Mouse (Mus musculus) MEL (cell line): ENCODE results near the gene Ncam1. TPM values are rescaled to one million over a fixed set of nuclear protein-coding genes. Genes with fewer than 3 reads are reported as not detected.

Experiments used
- DNase-seq: peaks from one replicate; pipeline ENCODE4 v3.0.0; 2011; ENCODE audit warnings: low read depth, low spot score
- H3K27ac ChIP-seq: 2 replicates; pipeline ENCODE4 v1.5.1; 2012; ENCODE audit warnings: low read depth, mild to moderate bottlenecking, control low read depth, low read length, moderate library complexity; ENCODE audit not compliant: control insufficient read depth
- H3K27me3 ChIP-seq, 2 experiments: fragments of 150-350 bp in 1 of 2; sonication (generic) in 1 of 2; 2 replicates each; pipeline ENCODE4 v1.6.1; 2012; ENCODE audit warnings: low read length in 2 of 2, mild to moderate bottlenecking in 2 of 2, improper control_type of control experiment in 1 of 2, moderate library complexity in 1 of 2; ENCODE audit not compliant: insufficient read depth in 2 of 2, control insufficient read depth in 1 of 2
- H3K36me3 ChIP-seq, 2 experiments: 2 replicates each; pipeline ENCODE4 v1.6.1; 2012 to 2014; ENCODE audit warnings: low read length in 2 of 2, improper control_type of control experiment in 1 of 2, inconsistent platforms in 1 of 2, mild to moderate bottlenecking in 1 of 2; ENCODE audit not compliant: insufficient read depth in 2 of 2, control insufficient read depth in 1 of 2
- H3K4me1 ChIP-seq, 2 experiments: fragments of 150-350 bp in 1 of 2; sonication (generic) in 1 of 2; 2 replicates each; pipeline ENCODE4 v1.6.1; 2012; ENCODE audit warnings: low read length in 2 of 2, improper control_type of control experiment in 1 of 2, mild to moderate bottlenecking in 1 of 2; ENCODE audit not compliant: insufficient read depth in 2 of 2, control insufficient read depth in 1 of 2
- H3K4me3 ChIP-seq, 2 experiments: fragments of 150-350 bp in 1 of 2; sonication (generic) in 1 of 2; 2 replicates each; pipeline ENCODE4 v1.5.1; 2012; ENCODE audit warnings: low read depth in 2 of 2, low read length in 2 of 2, mild to moderate bottlenecking in 2 of 2, moderate library complexity in 2 of 2, control low read depth in 1 of 2, improper control_type of control experiment in 1 of 2; ENCODE audit not compliant: control insufficient read depth in 1 of 2, insufficient read depth in 1 of 2
- H3K79me2 ChIP-seq: 2 replicates; pipeline ENCODE4 v1.6.1; 2012; ENCODE audit warnings: mild to moderate bottlenecking, low read length, moderate library complexity; ENCODE audit not compliant: control insufficient read depth, poor library complexity, insufficient read depth
- H3K9ac ChIP-seq: 2 replicates; pipeline ENCODE4 v1.6.1; 2012; ENCODE audit warnings: low read depth, mild to moderate bottlenecking, control low read depth, low read length, moderate library complexity; ENCODE audit not compliant: control insufficient read depth, poor library complexity, severe bottlenecking
- H3K9me3 ChIP-seq: fragments of 150-350 bp; sonication (generic); replicated peaks from 2 replicates; pipeline ENCODE4 v1.6.1; 2012; ENCODE audit warnings: mild to moderate bottlenecking, low read length, improper control_type of control experiment, moderate library complexity; ENCODE audit not compliant: insufficient read depth
- BHLHE40 ChIP-seq: IDR thresholded peaks from 2 replicates; pipeline ENCODE4 v1.6.1; 2012; ENCODE audit warnings: low read depth, mild to moderate bottlenecking, inconsistent platforms, low read length, improper control_type of control experiment, borderline replicate concordance
- CHD1 ChIP-seq: IDR thresholded peaks from 2 replicates; pipeline ENCODE4 v1.6.1; 2012; ENCODE audit warnings: low read depth, mild to moderate bottlenecking, inconsistent platforms, low read length, improper control_type of control experiment
- CTCF ChIP-seq, 3 experiments: IDR thresholded peaks in 2 of 3; conservative IDR thresholded peaks in 1 of 3; 2 replicates each; pipeline ENCODE4 v1.5.1; 2011 to 2012; ENCODE audit warnings: low read length in 3 of 3, low read depth in 2 of 3, mild to moderate bottlenecking in 2 of 3, improper control_type of control experiment in 1 of 3, inconsistent platforms in 1 of 3, mixed read lengths in 1 of 3, moderate library complexity in 1 of 3; ENCODE audit not compliant: control insufficient read depth in 1 of 3, insufficient read depth in 1 of 3, poor library complexity in 1 of 3, severe bottlenecking in 1 of 3
- E2F4 ChIP-seq: IDR thresholded peaks from 2 replicates; pipeline ENCODE4 v1.6.1; 2011; ENCODE audit warnings: low read depth, low read length, improper control_type of control experiment, borderline replicate concordance
- ELF1 ChIP-seq: IDR thresholded peaks from 2 replicates; pipeline ENCODE4 v1.6.1; 2014; ENCODE audit warnings: low read depth, mild to moderate bottlenecking, inconsistent platforms, low read length, improper control_type of control experiment, moderate library complexity
- ETS1 ChIP-seq: IDR thresholded peaks from 2 replicates; pipeline ENCODE4 v1.6.1; 2012; ENCODE audit warnings: low read depth, mild to moderate bottlenecking, inconsistent platforms, low read length, improper control_type of control experiment, moderate library complexity
- GATA1 ChIP-seq: IDR thresholded peaks from 2 replicates; pipeline ENCODE4 v1.6.1; 2011; ENCODE audit warnings: low read depth, low read length, improper control_type of control experiment
- KAT2A ChIP-seq: conservative IDR thresholded peaks from 2 replicates; pipeline ENCODE4 v1.6.1; 2012; ENCODE audit warnings: low read depth, low read length, improper control_type of control experiment, inconsistent platforms
- MAFK ChIP-seq: IDR thresholded peaks from 2 replicates; pipeline ENCODE4 v1.6.1; 2011; ENCODE audit warnings: low read depth, mild to moderate bottlenecking, low read length, improper control_type of control experiment, borderline replicate concordance
- MAX ChIP-seq: IDR thresholded peaks from 2 replicates; pipeline ENCODE4 v1.6.1; 2011; ENCODE audit warnings: low read length, improper control_type of control experiment
- MAZ ChIP-seq: IDR thresholded peaks from 2 replicates; pipeline ENCODE4 v1.6.1; 2012; ENCODE audit warnings: low read depth, mild to moderate bottlenecking, inconsistent platforms, low read length, improper control_type of control experiment
- NELFE ChIP-seq: IDR thresholded peaks from 2 replicates; pipeline ENCODE4 v1.6.1; 2011; ENCODE audit warnings: low read depth, low read length, improper control_type of control experiment
- NRF1 ChIP-seq: IDR thresholded peaks from 2 replicates; pipeline ENCODE4 v1.6.1; 2014; ENCODE audit warnings: low read depth, mild to moderate bottlenecking, inconsistent platforms, low read length, improper control_type of control experiment, moderate library complexity; ENCODE audit not compliant: poor library complexity, insufficient read depth, severe bottlenecking
- POLR2A ChIP-seq, 2 experiments: IDR thresholded peaks; 2 replicates each; pipeline ENCODE4 v1.6.1; 2011 to 2012; ENCODE audit warnings: low read length in 2 of 2, mild to moderate bottlenecking in 2 of 2, control low read depth in 1 of 2, improper control_type of control experiment in 1 of 2, low read depth in 1 of 2, moderate library complexity in 1 of 2; ENCODE audit not compliant: control insufficient read depth in 1 of 2, insufficient read depth in 1 of 2, poor library complexity in 1 of 2
- SIN3A ChIP-seq: IDR thresholded peaks from 2 replicates; pipeline ENCODE4 v1.6.1; 2012; ENCODE audit warnings: low read length, improper control_type of control experiment, inconsistent platforms
- TAL1 ChIP-seq: IDR thresholded peaks from 2 replicates; pipeline ENCODE4 v1.6.1; 2012; ENCODE audit warnings: mild to moderate bottlenecking, inconsistent platforms, low read length, moderate library complexity, mixed read lengths
- TCF12 ChIP-seq: IDR thresholded peaks from 2 replicates; pipeline ENCODE4 v1.6.1; 2014; ENCODE audit warnings: low read depth, mild to moderate bottlenecking, inconsistent platforms, low read length, improper control_type of control experiment, moderate library complexity
- UBTF ChIP-seq: IDR thresholded peaks from 2 replicates; pipeline ENCODE4 v1.6.1; 2012; ENCODE audit warnings: low read depth, mild to moderate bottlenecking, inconsistent platforms, low read length, improper control_type of control experiment, moderate library complexity, borderline replicate concordance; ENCODE audit not compliant: insufficient read depth
- USF2 ChIP-seq, 2 experiments: IDR thresholded peaks; 2 replicates each; pipeline ENCODE4 v1.6.1; 2011 to 2012; ENCODE audit warnings: improper control_type of control experiment in 2 of 2, low read length in 2 of 2, borderline replicate concordance in 1 of 2, inconsistent platforms in 1 of 2, low read depth in 1 of 2, mild to moderate bottlenecking in 1 of 2; ENCODE audit not compliant: insufficient read depth in 1 of 2
- ZC3H11A ChIP-seq: IDR thresholded peaks from 2 replicates; pipeline ENCODE4 v1.6.1; 2012; ENCODE audit warnings: low read depth, mild to moderate bottlenecking, inconsistent platforms, low read length, improper control_type of control experiment
- polyA plus RNA-seq, 2 experiments: library from polyadenylated mRNA; stranded (reverse) in 1 of 2; unstranded in 1 of 2; fragments of >175 nt in 1 of 2; fragments of >200 nt in 1 of 2; gene quantifications; 2 replicates each; pipeline versions ENCODE4 v1.2.1 to v1.2.4; 2012; ENCODE audit warnings: low replicate concordance in 2 of 2, low read depth in 1 of 2; ENCODE audit not compliant: insufficient read length in 2 of 2, insufficient read depth in 1 of 2, missing spikeins in 1 of 2
- total RNA-seq: library from RNA; depleted of rRNA; stranded (reverse); fragments of 300-350 nt; gene quantifications from 2 replicates; pipeline ENCODE4 v1.2.3, GENCODE M21; 2012

The Ncam1 gene
- total and polyA plus RNA-seq, 3 experiments: not detected

GRCm38 (mm10) chr9:49665361-49665760 lies 133.4 kb downstream of the Ncam1 start:
- TF ChIP-seq TCF12 (no peak), CHD1 (no peak)
- TF ChIP-seq, all 39 proteins: peak for 0
- Histone ChIP-seq H3K36me3 (no peaks in the 10 kb centered on the region), H3K27me3 (no peaks in the 10 kb centered on the region), H3K9me3 (no peaks in the 10 kb centered on the region), H3K79me2 (no peaks in the 10 kb centered on the region), H3K4me1 (no peaks in the 10 kb centered on the region), H3K27ac (no peak overlapping the region), H3K4me3 (no peak overlapping the region), H3K9ac (no peak overlapping the region)
- DNase-seq: no peak

- no peaks in the 10 kb centered on the region for H3K9me3 ChIP-seq
- no peak overlapping the region for H3K9ac ChIP-seq
- H3K27ac ChIP-seq: no peak overlapping the region
- no peak overlapping the region for H3K4me3 ChIP-seq
- H3K79me2 ChIP-seq: no peaks in the 10 kb centered on the region
- no peak for DNase-seq
- TF ChIP-seq SIN3A: no peak
- TF ChIP-seq ELF1: no peak
- no peak for TF ChIP-seq ZC3H11A
- TF ChIP-seq UBTF: no peak
- no peak for TF ChIP-seq ETS1
- no peak for TF ChIP-seq MAZ
- no peak for TF ChIP-seq NELFE
- no peak for TF ChIP-seq GATA1
- no peak for TF ChIP-seq CTCF (IDR thresholded peaks at IDR 0.05 in 2 of 3, conservative IDR thresholded peaks at IDR 0.05 in 1 of 3; ENCODE audit: control insufficient read depth in 1 of 3, insufficient read depth in 1 of 3, low read depth in 2 of 3, low read length in 3 of 3, poor library complexity in 1 of 3, severe bottlenecking in 1 of 3)
- no peak for TF ChIP-seq NRF1
- TF ChIP-seq E2F4: no peak
- no peak for TF ChIP-seq POLR2A (IDR thresholded peaks at IDR 0.05; ENCODE audit: control insufficient read depth in 1 of 2, insufficient read depth in 1 of 2, low read depth in 1 of 2, low read length in 2 of 2, poor library complexity in 1 of 2)
- no peak for TF ChIP-seq BHLHE40
- TF ChIP-seq MAFK: no peak
- TF ChIP-seq KAT2A: no peak
- no peak for TF ChIP-seq USF2 (IDR thresholded peaks at IDR 0.05; ENCODE audit: borderline replicate concordance in 1 of 2, insufficient read depth in 1 of 2, low read depth in 1 of 2, low read length in 2 of 2)
- TF ChIP-seq MAX: no peak
- TF ChIP-seq TAL1: no peak
- H3K36me3 ChIP-seq: no peaks in the 10 kb centered on the region
- no peaks in the 10 kb centered on the region for H3K27me3 ChIP-seq
- no peaks in the 10 kb centered on the region for H3K4me1 ChIP-seq
Observed at GRCm38 (mm10) chr9:49663927-49664320, 134.8 kb downstream of the Ncam1 start.
